Mouse (Mus musculus): ENCODE measurements around the gene Immp2l. TPM values are rescaled to one million over a fixed set of nuclear protein-coding genes. Genes with fewer than 3 reads are reported as not detected.

The Immp2l gene
- total and polyA plus RNA-seq, 2 experiments: 35.8 to 133 TPM

DNA sequence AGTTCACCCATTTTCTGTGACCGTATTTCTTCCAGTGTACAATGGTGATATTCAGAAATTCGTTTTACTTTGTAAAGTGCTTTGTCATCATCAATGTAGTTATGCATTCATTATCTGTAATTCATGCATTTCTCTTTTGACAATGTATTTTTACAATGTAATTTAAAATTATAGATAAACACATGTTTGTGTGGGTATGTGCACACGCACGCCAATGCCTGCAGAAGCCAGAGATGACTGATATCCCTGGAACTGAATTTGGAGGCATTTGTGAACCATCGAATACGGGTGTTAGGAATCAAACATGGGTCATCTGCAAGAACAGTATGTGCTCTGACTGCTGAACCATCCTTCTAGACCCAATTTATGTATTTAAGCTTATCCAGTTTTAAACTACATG is 161.6 kb downstream of the Immp2l start:
- H3K4me1 ChIP-seq (ENCODE audit: control insufficient read depth, insufficient read depth, low read length): no peaks in the 10 kb centered on the region; the same call in 1 of the 2 replicates
- H3K9ac ChIP-seq (ENCODE audit: low read depth, low read length): no peak overlapping the region
- H3K79me2 ChIP-seq (ENCODE audit: control insufficient read depth, insufficient read depth, low read length): peaks cover 4% of the 10 kb centered on the region; the same call in 1 of the 2 replicates
- WGBS: 95% methylated on average over 6 of the region's 6 CpGs
- no peaks in the 10 kb centered on the region for H3K36me3 ChIP-seq (ENCODE audit: control insufficient read depth, insufficient read depth, low read length)
- no peak for DNase-seq (ENCODE audit: extremely low read depth, low read depth, low spot score)
- no peak overlapping the region for H3K4me3 ChIP-seq (ENCODE audit: insufficient read depth, low read depth, low read length)
- no peak overlapping the region for H3K27ac ChIP-seq (replicated peaks; ENCODE audit: insufficient read depth, low read depth, low read length)
- TF ChIP-seq POLR2A (IDR thresholded peaks at IDR 0.05; ENCODE audit: extremely low read depth, insufficient read depth, low read length) (no peak), CTCF (IDR thresholded peaks at IDR 0.05; ENCODE audit: low read depth, low read length) (no peak)
- no peaks in the 10 kb centered on the region for H3K27me3 ChIP-seq (ENCODE audit: control insufficient read depth, insufficient read depth, low read length)

DNA sequence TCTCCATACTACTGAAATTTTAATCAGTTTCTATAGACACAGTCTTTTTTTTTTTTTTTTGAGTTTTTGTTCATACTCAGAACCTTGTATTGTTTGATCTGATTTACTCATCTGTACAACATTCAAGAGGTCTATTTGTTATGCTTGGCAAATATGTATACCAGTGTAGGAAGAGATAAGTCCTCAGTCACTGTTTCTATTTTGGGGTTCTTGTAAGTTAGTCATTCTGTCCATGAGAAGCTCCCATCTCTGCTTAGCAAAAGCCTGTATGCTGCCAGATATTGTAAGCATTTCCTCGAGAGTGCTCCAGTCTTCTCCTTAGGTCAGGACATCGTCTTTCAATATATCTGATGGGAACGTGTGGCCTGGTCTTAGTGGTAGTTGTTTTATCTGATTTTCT is 168.9 kb downstream of the Immp2l start:
- DNase-seq (ENCODE audit: extremely low read depth, low read depth, low spot score): no peak
- peaks cover 7% of the 10 kb centered on the region for H3K4me1 ChIP-seq (ENCODE audit: control insufficient read depth, insufficient read depth, low read length)
- peaks cover 4% of the 10 kb centered on the region; the same call in 1 of the 2 replicates for H3K79me2 ChIP-seq (ENCODE audit: control insufficient read depth, insufficient read depth, low read length)
- H3K9ac ChIP-seq (ENCODE audit: low read depth, low read length): no peak overlapping the region
- H3K36me3 ChIP-seq (ENCODE audit: control insufficient read depth, insufficient read depth, low read length): no peaks in the 10 kb centered on the region
- TF ChIP-seq POLR2A (IDR thresholded peaks at IDR 0.05; ENCODE audit: extremely low read depth, insufficient read depth, low read length) (no peak), CTCF (IDR thresholded peaks at IDR 0.05; ENCODE audit: low read depth, low read length) (no peak)
- no peak overlapping the region for H3K27ac ChIP-seq (replicated peaks; ENCODE audit: insufficient read depth, low read depth, low read length)
- H3K27me3 ChIP-seq (ENCODE audit: control insufficient read depth, insufficient read depth, low read length): no peaks in the 10 kb centered on the region
- no peak overlapping the region for H3K4me3 ChIP-seq (ENCODE audit: insufficient read depth, low read depth, low read length)
- WGBS: 70% methylated on average over 3 of the region's 3 CpGs

DNA sequence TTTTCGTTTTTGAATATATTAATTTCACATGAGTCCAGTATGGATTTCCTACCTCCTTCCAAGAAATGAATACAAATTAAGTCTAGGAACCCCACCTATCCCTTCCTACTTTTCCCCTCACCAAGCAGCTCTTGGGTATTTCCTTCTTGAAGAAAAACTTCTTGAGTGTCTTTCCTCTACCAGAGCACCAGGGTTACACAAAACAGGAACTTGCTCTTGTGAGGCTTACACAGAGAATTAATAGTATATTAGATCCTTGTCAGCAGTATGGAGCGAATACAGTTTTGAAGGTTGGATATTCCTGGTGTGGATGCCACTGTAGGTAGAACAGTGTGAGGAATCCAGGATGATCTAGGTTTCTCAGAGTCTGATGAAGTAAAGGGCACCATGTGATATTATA is 172.5 kb downstream of the Immp2l start:
- H3K36me3 ChIP-seq (ENCODE audit: control insufficient read depth, insufficient read depth, low read length): no peaks in the 10 kb centered on the region
- WGBS: 90% methylated on average over 2 of the region's 2 CpGs

DNA sequence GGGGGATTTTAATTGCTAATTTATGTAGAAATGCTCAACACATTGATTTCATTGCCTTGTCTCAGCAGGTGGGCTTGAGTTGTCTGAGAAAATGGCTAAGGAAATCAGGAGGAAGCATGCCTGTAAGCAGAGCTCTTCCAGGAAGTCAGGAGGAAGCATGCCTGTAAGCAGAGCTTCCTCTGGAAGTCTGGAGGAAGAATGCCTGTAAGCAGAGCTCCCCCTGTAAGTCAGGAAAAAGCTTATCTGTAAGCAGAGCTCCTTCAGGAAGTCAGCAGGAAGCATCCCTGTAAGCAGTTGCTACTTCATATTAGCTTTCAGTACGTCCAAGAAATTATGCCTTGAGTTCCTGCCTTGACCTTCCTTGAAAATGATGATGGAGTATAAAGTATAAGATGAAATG is 191.3 kb downstream of the Immp2l start:
- no peak for DNase-seq (ENCODE audit: extremely low read depth, low read depth, low spot score)
- H3K4me1 ChIP-seq (ENCODE audit: control insufficient read depth, insufficient read depth, low read length): no peaks in the 10 kb centered on the region
- no peak overlapping the region for H3K27ac ChIP-seq (replicated peaks; ENCODE audit: insufficient read depth, low read depth, low read length)
- H3K27me3 ChIP-seq (ENCODE audit: control insufficient read depth, insufficient read depth, low read length): no peaks in the 10 kb centered on the region
- H3K4me3 ChIP-seq (ENCODE audit: insufficient read depth, low read depth, low read length): no peak overlapping the region
- 71% methylated on average over 1 of the region's 1 CpGs for WGBS
- no peaks in the 10 kb centered on the region for H3K36me3 ChIP-seq (ENCODE audit: control insufficient read depth, insufficient read depth, low read length)
- no peaks in the 10 kb centered on the region; the same call in 1 of the 2 replicates for H3K79me2 ChIP-seq (ENCODE audit: control insufficient read depth, insufficient read depth, low read length)
- TF ChIP-seq CTCF (IDR thresholded peaks at IDR 0.05; ENCODE audit: low read depth, low read length) (no peak), POLR2A (IDR thresholded peaks at IDR 0.05; ENCODE audit: extremely low read depth, insufficient read depth, low read length) (no peak)
- no peak overlapping the region for H3K9ac ChIP-seq (ENCODE audit: low read depth, low read length)

More for the DNA sequence above, 172.5 kb downstream of the Immp2l start:
- Histone ChIP-seq H3K79me2 (ENCODE audit: control insufficient read depth, insufficient read depth, low read length) (no peaks in the 10 kb centered on the region; the same call in 1 of the 2 replicates), H3K4me3 (ENCODE audit: insufficient read depth, low read depth, low read length) (no peak overlapping the region), H3K27me3 (ENCODE audit: control insufficient read depth, insufficient read depth, low read length) (no peaks in the 10 kb centered on the region), H3K9ac (ENCODE audit: low read depth, low read length) (no peak overlapping the region), H3K4me1 (ENCODE audit: control insufficient read depth, insufficient read depth, low read length) (peaks cover 7% of the 10 kb centered on the region), H3K27ac (replicated peaks; ENCODE audit: insufficient read depth, low read depth, low read length) (no peak overlapping the region)
- TF ChIP-seq POLR2A (IDR thresholded peaks at IDR 0.05; ENCODE audit: extremely low read depth, insufficient read depth, low read length) (no peak), CTCF (IDR thresholded peaks at IDR 0.05; ENCODE audit: low read depth, low read length) (no peak)
- DNase-seq (ENCODE audit: extremely low read depth, low read depth, low spot score): no peak

DNA sequence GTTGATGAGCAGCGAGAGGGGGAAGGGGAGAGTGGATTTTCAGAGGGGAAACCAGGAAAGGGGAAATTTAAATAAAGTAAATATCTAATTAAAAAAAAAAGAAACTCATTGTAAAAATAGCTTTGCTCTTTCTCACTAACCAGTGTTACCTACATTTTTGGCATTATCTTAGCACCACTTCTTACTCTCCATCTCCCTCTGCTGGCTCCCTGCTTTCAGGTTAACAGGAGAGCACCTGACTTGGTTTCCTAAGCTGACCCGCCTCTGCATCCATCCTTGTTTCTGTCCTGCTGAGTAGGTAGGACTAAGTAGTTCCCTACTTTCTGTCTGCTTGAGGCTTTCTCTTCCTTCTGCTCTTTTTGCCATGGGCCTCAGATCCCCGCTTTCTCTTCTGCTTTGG is 198.0 kb downstream of the Immp2l start:
- no peaks in the 10 kb centered on the region; the same call in 1 of the 2 replicates for H3K79me2 ChIP-seq (ENCODE audit: control insufficient read depth, insufficient read depth, low read length)
- no peak for DNase-seq (ENCODE audit: extremely low read depth, low read depth, low spot score)
- H3K27ac ChIP-seq (replicated peaks; ENCODE audit: insufficient read depth, low read depth, low read length): no peak overlapping the region
- 89% methylated on average over 3 of the region's 3 CpGs for WGBS
- TF ChIP-seq CTCF (IDR thresholded peaks at IDR 0.05; ENCODE audit: low read depth, low read length) (no peak), POLR2A (IDR thresholded peaks at IDR 0.05; ENCODE audit: extremely low read depth, insufficient read depth, low read length) (no peak)
- no peaks in the 10 kb centered on the region for H3K27me3 ChIP-seq (ENCODE audit: control insufficient read depth, insufficient read depth, low read length)
- H3K4me1 ChIP-seq (ENCODE audit: control insufficient read depth, insufficient read depth, low read length): no peaks in the 10 kb centered on the region
- H3K36me3 ChIP-seq (ENCODE audit: control insufficient read depth, insufficient read depth, low read length): no peaks in the 10 kb centered on the region
- no peak overlapping the region for H3K4me3 ChIP-seq (ENCODE audit: insufficient read depth, low read depth, low read length)
- no peak overlapping the region for H3K9ac ChIP-seq (ENCODE audit: low read depth, low read length)

DNA sequence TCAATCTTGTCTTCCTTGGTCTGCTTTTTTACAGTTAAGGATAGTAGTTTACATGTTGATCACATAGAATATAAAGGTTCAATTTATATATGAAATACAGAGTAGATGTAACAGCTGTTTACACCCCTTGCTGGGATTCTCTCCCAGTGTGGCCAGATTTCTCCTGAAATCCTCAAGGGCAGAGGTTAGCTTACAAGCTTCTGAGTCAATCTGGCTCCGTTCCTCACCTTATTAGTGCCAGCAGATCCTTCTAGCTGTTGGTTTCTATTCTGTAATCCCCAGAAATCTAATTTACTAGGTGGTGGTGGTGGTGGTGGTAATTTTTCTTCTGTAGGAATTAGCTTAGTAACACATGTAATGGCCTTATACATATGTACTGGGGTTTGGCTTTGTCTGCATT is 199.8 kb downstream of the Immp2l start:
- H3K9ac ChIP-seq (ENCODE audit: low read depth, low read length): no peak overlapping the region
- H3K79me2 ChIP-seq (ENCODE audit: control insufficient read depth, insufficient read depth, low read length): no peaks in the 10 kb centered on the region; the same call in 1 of the 2 replicates
- no peak overlapping the region for H3K27ac ChIP-seq (replicated peaks; ENCODE audit: insufficient read depth, low read depth, low read length)
- TF ChIP-seq CTCF (IDR thresholded peaks at IDR 0.05; ENCODE audit: low read depth, low read length) (no peak), POLR2A (IDR thresholded peaks at IDR 0.05; ENCODE audit: extremely low read depth, insufficient read depth, low read length) (no peak)
- peak; percentile 37 for DNase-seq (ENCODE audit: extremely low read depth, low read depth, low spot score)
- H3K27me3 ChIP-seq (ENCODE audit: control insufficient read depth, insufficient read depth, low read length): no peaks in the 10 kb centered on the region
- no peak overlapping the region for H3K4me3 ChIP-seq (ENCODE audit: insufficient read depth, low read depth, low read length)
- WGBS: 47% methylated on average over 1 of the region's 1 CpGs
- H3K4me1 ChIP-seq (ENCODE audit: control insufficient read depth, insufficient read depth, low read length): no peaks in the 10 kb centered on the region
- H3K36me3 ChIP-seq (ENCODE audit: control insufficient read depth, insufficient read depth, low read length): no peaks in the 10 kb centered on the region

Measured in liver, adult 2 months (tissue).